Mouse (Mus musculus): ENCODE measurements around the gene Cops9. TPM values are rescaled to one million over a fixed set of nuclear protein-coding genes. Genes with fewer than 3 reads are reported as not detected.

Gene Cops9
- polyA plus RNA-seq, 1 experiment = 507 TPM

GRCm38 (mm10) chr1:92673258-92673782 lies 31.5 kb upstream of the Cops9 start:
- H3K4me2 ChIP-seq (ENCODE audit: low read depth) = no peak overlapping the region
- H3ac ChIP-seq (ENCODE audit: control insufficient read depth, insufficient read length) = no peak overlapping the region
- H3K4me3 ChIP-seq = no peak overlapping the region
- no peaks in the 10 kb centered on the region for H3K36me3 ChIP-seq (ENCODE audit: control insufficient read depth, insufficient read depth)
- H3K27me3 ChIP-seq (ENCODE audit: control insufficient read depth, insufficient read depth, insufficient read length) = no peaks in the 10 kb centered on the region
- H3K79me2 ChIP-seq (ENCODE audit: control insufficient read depth, insufficient read depth) = no peaks in the 10 kb centered on the region
- TF ChIP-seq POLR2A (IDR thresholded peaks at IDR 0.05; ENCODE audit: insufficient read length, low read depth) (no peak), TCF3 (IDR thresholded peaks at IDR 0.05; ENCODE audit: insufficient read length, low read depth) (no peak), SRF (IDR thresholded peaks at IDR 0.05; ENCODE audit: control insufficient read depth, insufficient read length, low read depth) (no peak), POLR2AphosphoS2 (IDR thresholded peaks at IDR 0.05; ENCODE audit: insufficient read length, low read depth) (no peak), REST (IDR thresholded peaks at IDR 0.05; ENCODE audit: insufficient read depth, insufficient read length) (no peak), TCF12 (IDR thresholded peaks at IDR 0.05; ENCODE audit: insufficient read depth, poor library complexity, severe bottlenecking) (no peak), E2F4 (IDR thresholded peaks at IDR 0.05; ENCODE audit: insufficient read depth) (no peak), CEBPB (IDR thresholded peaks at IDR 0.05; ENCODE audit: insufficient read depth, poor library complexity, severe bottlenecking) (no peak), MYOD1 (IDR thresholded peaks at IDR 0.05; ENCODE audit: control insufficient read depth in 1 of 3, insufficient read length in 2 of 3, low read depth in 2 of 3) (no peak), MAX (IDR thresholded peaks at IDR 0.05; ENCODE audit: low read depth) (no peak), USF1 (IDR thresholded peaks at IDR 0.05; ENCODE audit: low read depth) (no peak)

GRCm38 (mm10) chr1:92671326-92671725 lies 29.5 kb upstream of the Cops9 start:
- Histone ChIP-seq H3ac (ENCODE audit: control insufficient read depth, insufficient read length) (no peak overlapping the region), H3K27me3 (ENCODE audit: control insufficient read depth, insufficient read depth, insufficient read length) (no peaks in the 10 kb centered on the region), H3K36me3 (ENCODE audit: control insufficient read depth, insufficient read depth) (no peaks in the 10 kb centered on the region), H3K4me2 (ENCODE audit: low read depth) (no peak overlapping the region), H3K79me2 (ENCODE audit: control insufficient read depth, insufficient read depth) (no peaks in the 10 kb centered on the region), H3K4me3 (no peak overlapping the region)
- no peak for TF ChIP-seq MYOG (IDR thresholded peaks at IDR 0.05; ENCODE audit: control insufficient read depth in 1 of 3, insufficient read depth in 1 of 3, insufficient read length in 2 of 3, low read depth in 2 of 3)

GRCm38 (mm10) chr1:92669430-92669829 lies 27.6 kb upstream of the Cops9 start:
- no peak overlapping the region for H3K4me3 ChIP-seq
- no peaks in the 10 kb centered on the region for H3K27me3 ChIP-seq (ENCODE audit: control insufficient read depth, insufficient read depth, insufficient read length)
- H3K4me2 ChIP-seq (ENCODE audit: low read depth) = peak overlapping the region; percentile 57
- TF ChIP-seq SRF (IDR thresholded peaks at IDR 0.05; ENCODE audit: control insufficient read depth, insufficient read length, low read depth) (no peak), REST (IDR thresholded peaks at IDR 0.05; ENCODE audit: insufficient read depth, insufficient read length) (no peak), TCF3 (IDR thresholded peaks at IDR 0.05; ENCODE audit: insufficient read length, low read depth) (no peak), POLR2AphosphoS2 (IDR thresholded peaks at IDR 0.05; ENCODE audit: insufficient read length, low read depth) (no peak), USF1 (IDR thresholded peaks at IDR 0.05; ENCODE audit: low read depth) (no peak), MYOG (IDR thresholded peaks at IDR 0.05; ENCODE audit: control insufficient read depth in 1 of 3, insufficient read depth in 1 of 3, insufficient read length in 2 of 3, low read depth in 2 of 3) (no peak), MYOD1 (IDR thresholded peaks at IDR 0.05; ENCODE audit: control insufficient read depth in 1 of 3, insufficient read length in 2 of 3, low read depth in 2 of 3) (no peak), TCF12 (IDR thresholded peaks at IDR 0.05; ENCODE audit: insufficient read depth, poor library complexity, severe bottlenecking) (no peak), POLR2A (IDR thresholded peaks at IDR 0.05; ENCODE audit: insufficient read length, low read depth) (no peak), CEBPB (IDR thresholded peaks at IDR 0.05; ENCODE audit: insufficient read depth, poor library complexity, severe bottlenecking) (no peak), E2F4 (IDR thresholded peaks at IDR 0.05; ENCODE audit: insufficient read depth) (no peak), MAX (IDR thresholded peaks at IDR 0.05; ENCODE audit: low read depth) (no peak)
- H3K79me2 ChIP-seq (ENCODE audit: control insufficient read depth, insufficient read depth) = no peaks in the 10 kb centered on the region
- no peaks in the 10 kb centered on the region for H3K36me3 ChIP-seq (ENCODE audit: control insufficient read depth, insufficient read depth)
- no peak overlapping the region for H3ac ChIP-seq (ENCODE audit: control insufficient read depth, insufficient read length)

GRCm38 (mm10) chr1:92667106-92667505 lies 25.3 kb upstream of the Cops9 start:
- no peaks in the 10 kb centered on the region for H3K27me3 ChIP-seq (ENCODE audit: control insufficient read depth, insufficient read depth, insufficient read length)
- no peak overlapping the region for H3K4me3 ChIP-seq
- no peaks in the 10 kb centered on the region for H3K79me2 ChIP-seq (ENCODE audit: control insufficient read depth, insufficient read depth)
- TF ChIP-seq MYOG (IDR thresholded peaks at IDR 0.05; ENCODE audit: control insufficient read depth in 1 of 3, insufficient read depth in 1 of 3, insufficient read length in 2 of 3, low read depth in 2 of 3) = no peak
- no peak for TF ChIP-seq TCF12 (IDR thresholded peaks at IDR 0.05; ENCODE audit: insufficient read depth, poor library complexity, severe bottlenecking)
- TF ChIP-seq MYOD1 (IDR thresholded peaks at IDR 0.05; ENCODE audit: control insufficient read depth in 1 of 3, insufficient read length in 2 of 3, low read depth in 2 of 3) = no peak
- TF ChIP-seq CEBPB (IDR thresholded peaks at IDR 0.05; ENCODE audit: insufficient read depth, poor library complexity, severe bottlenecking) = no peak
- TF ChIP-seq TCF3 (IDR thresholded peaks at IDR 0.05; ENCODE audit: insufficient read length, low read depth) = no peak
- no peak for TF ChIP-seq USF1 (IDR thresholded peaks at IDR 0.05; ENCODE audit: low read depth)
- TF ChIP-seq SRF (IDR thresholded peaks at IDR 0.05; ENCODE audit: control insufficient read depth, insufficient read length, low read depth) = no peak
- TF ChIP-seq REST (IDR thresholded peaks at IDR 0.05; ENCODE audit: insufficient read depth, insufficient read length) = no peak
- TF ChIP-seq POLR2A (IDR thresholded peaks at IDR 0.05; ENCODE audit: insufficient read length, low read depth) = no peak
- TF ChIP-seq MAX (IDR thresholded peaks at IDR 0.05; ENCODE audit: low read depth) = no peak
- no peak for TF ChIP-seq POLR2AphosphoS2 (IDR thresholded peaks at IDR 0.05; ENCODE audit: insufficient read length, low read depth)
- TF ChIP-seq E2F4 (IDR thresholded peaks at IDR 0.05; ENCODE audit: insufficient read depth) = no peak
- no peak overlapping the region for H3K4me2 ChIP-seq (ENCODE audit: low read depth)
- H3ac ChIP-seq (ENCODE audit: control insufficient read depth, insufficient read length) = no peak overlapping the region
- no peaks in the 10 kb centered on the region for H3K36me3 ChIP-seq (ENCODE audit: control insufficient read depth, insufficient read depth)

GRCm38 (mm10) chr1:92659392-92659791 lies 17.6 kb upstream of the Cops9 start:
- no peak for TF ChIP-seq SRF (IDR thresholded peaks at IDR 0.05; ENCODE audit: control insufficient read depth, insufficient read length, low read depth)
- no peak for TF ChIP-seq USF1 (IDR thresholded peaks at IDR 0.05; ENCODE audit: low read depth)
- no peak for TF ChIP-seq MYOG (IDR thresholded peaks at IDR 0.05; ENCODE audit: control insufficient read depth in 1 of 3, insufficient read depth in 1 of 3, insufficient read length in 2 of 3, low read depth in 2 of 3)
- TF ChIP-seq CEBPB (IDR thresholded peaks at IDR 0.05; ENCODE audit: insufficient read depth, poor library complexity, severe bottlenecking) = no peak
- no peak for TF ChIP-seq E2F4 (IDR thresholded peaks at IDR 0.05; ENCODE audit: insufficient read depth)
- TF ChIP-seq TCF3 (IDR thresholded peaks at IDR 0.05; ENCODE audit: insufficient read length, low read depth) = no peak
- TF ChIP-seq MYOD1 (IDR thresholded peaks at IDR 0.05; ENCODE audit: control insufficient read depth in 1 of 3, insufficient read length in 2 of 3, low read depth in 2 of 3) = no peak
- TF ChIP-seq MAX (IDR thresholded peaks at IDR 0.05; ENCODE audit: low read depth) = no peak
- Histone ChIP-seq H3ac (ENCODE audit: control insufficient read depth, insufficient read length) (no peak overlapping the region), H3K27me3 (ENCODE audit: control insufficient read depth, insufficient read depth, insufficient read length) (no peaks in the 10 kb centered on the region), H3K4me2 (ENCODE audit: low read depth) (no peak overlapping the region), H3K36me3 (ENCODE audit: control insufficient read depth, insufficient read depth) (no peaks in the 10 kb centered on the region), H3K4me3 (no peak overlapping the region), H3K79me2 (ENCODE audit: control insufficient read depth, insufficient read depth) (no peaks in the 10 kb centered on the region)

Data from myocyte (in vitro differentiated cells).